Mouse (Mus musculus) liver, adult 2 months (tissue): Measurements from ENCODE around the gene Atp6v1c2.

ENCODE experiments used
- CTCF ChIP-seq: fragments of 200-500 bp; IDR thresholded peaks from 2 replicates; pipeline ENCODE4 v1.5.1; 2011; ENCODE audit warnings: low read depth, low read length, control low read depth
- POLR2A ChIP-seq: fragments of 200-500 bp; IDR thresholded peaks from 2 replicates; pipeline ENCODE4 v1.6.1; 2011; ENCODE audit warnings: low read length, control low read depth; ENCODE audit not compliant: insufficient read depth; ENCODE audit errors: extremely low read depth

DNA sequence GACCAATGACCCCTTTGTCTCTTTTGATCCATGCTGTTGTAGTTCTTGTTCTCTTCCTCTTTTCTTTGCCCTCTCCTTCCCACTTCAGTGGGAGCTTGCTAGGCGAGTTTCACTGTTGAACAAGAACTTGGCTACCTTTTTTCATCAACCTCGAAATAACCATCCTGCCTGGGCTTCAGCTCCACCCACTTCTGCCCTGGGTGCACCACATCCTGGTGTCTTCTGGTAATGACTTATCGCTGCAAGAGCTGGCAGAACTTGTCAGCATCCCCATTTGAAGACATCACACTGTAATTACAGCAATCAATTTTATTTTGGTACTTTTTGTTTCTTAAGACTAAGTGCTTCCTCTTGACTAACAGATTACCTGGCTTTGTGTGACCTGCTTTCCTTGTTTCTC, 43.5 kb upstream of the Atp6v1c2 start:
- TF ChIP-seq POLR2A, result no peak
- TF ChIP-seq CTCF, result no peak
